Mouse (Mus musculus) lung, adult 2 months (tissue): ENCODE data around the gene Eea1. TPM values are rescaled to one million over a fixed set of nuclear protein-coding genes. Genes with fewer than 3 reads are reported as not detected.
A peak's percentile ranks its signal among the peaks of the same experiment; 100 is the strongest.

Source experiments
- DNase-seq: peaks from one replicate; pipeline ENCODE4 v3.0.0; 2022
- H3K4me1 ChIP-seq: fragments of 200-500 bp; 2 replicates; pipeline ENCODE4 v1.6.1; 2011; ENCODE audit warnings: low read length; ENCODE audit not compliant: control insufficient read depth, insufficient read depth
- H3K4me3 ChIP-seq: fragments of 200-500 bp; replicated peaks from 2 replicates; pipeline ENCODE3; 2011; ENCODE audit warnings: low read depth, mild to moderate bottlenecking, control low read depth, low read length; ENCODE audit errors: extremely low read depth
- CTCF ChIP-seq: fragments of 200-500 bp; IDR thresholded peaks from 2 replicates; pipeline ENCODE4 v1.5.1; 2011; ENCODE audit warnings: mild to moderate bottlenecking, low read length, control low read depth; ENCODE audit not compliant: insufficient read depth
- POLR2A ChIP-seq: fragments of 200-500 bp; IDR thresholded peaks from 2 replicates; pipeline ENCODE4 v1.6.1; 2011; ENCODE audit warnings: low read depth, mild to moderate bottlenecking, control low read depth, low read length, borderline replicate concordance; ENCODE audit errors: extremely low read depth
- WGBS: fragments of 180-500 bp; shearing (Covaris S2); methylation state at CpG from one replicate; pipeline ENCODE4 v1.1.7; 2018; 5-methylcytosine and 5-hydroxymethylcytosine counted together
- polyA plus RNA-seq: library from polyadenylated mRNA; depleted of rRNA; stranded (reverse); fragments of >200 nt; gene quantifications from 2 replicates; pipeline ENCODE4 v1.2.3, GENCODE M21; 2012

The Eea1 gene
- polyA plus RNA-seq, 1 experiment, result 5.1 TPM

DNA sequence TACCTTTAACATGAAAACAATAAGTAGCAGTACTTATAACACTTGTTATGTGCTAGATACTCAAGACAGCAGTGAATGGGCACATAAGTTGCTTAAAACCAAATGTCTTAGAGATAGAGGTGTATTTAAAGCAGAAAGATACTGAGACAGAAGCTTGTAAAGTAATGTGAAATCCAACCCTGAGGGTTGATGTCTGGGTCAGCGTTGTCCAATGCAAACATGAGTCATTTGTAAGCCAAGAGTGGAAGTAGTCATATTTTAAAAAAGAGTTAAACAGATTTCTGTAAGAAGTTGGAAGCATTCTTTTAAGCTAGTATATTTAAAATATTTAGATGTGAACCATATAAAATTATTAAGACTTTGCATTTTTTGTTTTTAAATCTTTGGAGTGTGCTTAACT is 4.6 kb downstream of the Eea1 start:
- WGBS, result 67% methylated on average over 1 of the region's 1 CpGs
- DNase-seq, result no peak
- TF ChIP-seq CTCF (no peak), POLR2A (no peak)
- peaks cover 7% of the 10 kb centered on the region; the same call in 1 of the 2 replicates for H3K4me1 ChIP-seq
- no peak overlapping the region for H3K4me3 ChIP-seq

GRCm38 (mm10) chr10:95949410-95949809 is 9.0 kb downstream of the Eea1 start:
- no peak for DNase-seq
- TF ChIP-seq POLR2A (no peak), CTCF (no peak)
- Histone ChIP-seq H3K4me1 (no peaks in the 10 kb centered on the region; the same call in 1 of the 2 replicates), H3K4me3 (no peak overlapping the region)
- 84% methylated on average over 3 of the region's 3 CpGs for WGBS

GRCm38 (mm10) chr10:95950194-95950593 is 9.7 kb downstream of the Eea1 start:
- WGBS, result 85% methylated on average over 5 of the region's 5 CpGs
- no peak for DNase-seq
- Histone ChIP-seq H3K4me3 (no peak overlapping the region), H3K4me1 (no peaks in the 10 kb centered on the region; the same call in 1 of the 2 replicates)
- TF ChIP-seq POLR2A (no peak), CTCF (no peak)

DNA sequence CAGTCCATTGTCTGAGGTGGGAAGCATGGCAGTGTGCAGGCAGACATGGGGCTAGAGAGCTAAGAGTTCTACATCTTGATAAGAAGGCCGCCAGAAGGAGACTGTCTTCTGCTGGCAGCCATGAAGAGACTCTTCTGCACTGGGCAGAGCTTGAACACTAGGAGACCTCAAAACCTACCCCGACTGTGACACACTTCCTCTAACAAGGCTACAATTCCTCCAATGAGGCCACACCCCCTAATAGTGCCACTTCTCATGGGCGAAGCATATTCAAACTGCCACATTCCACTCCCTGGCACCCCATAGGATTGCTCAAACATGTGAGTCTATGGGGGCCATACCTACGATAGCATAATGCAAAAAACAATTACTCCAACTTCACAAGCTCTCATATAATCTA is 10.3 kb downstream of the Eea1 start:
- 85% methylated on average over 4 of the region's 4 CpGs for WGBS
- TF ChIP-seq CTCF, result no peak
- TF ChIP-seq POLR2A, result no peak
- Histone ChIP-seq H3K4me3 (no peak overlapping the region), H3K4me1 (no peaks in the 10 kb centered on the region; the same call in 1 of the 2 replicates)
- DNase-seq, result no peak

DNA sequence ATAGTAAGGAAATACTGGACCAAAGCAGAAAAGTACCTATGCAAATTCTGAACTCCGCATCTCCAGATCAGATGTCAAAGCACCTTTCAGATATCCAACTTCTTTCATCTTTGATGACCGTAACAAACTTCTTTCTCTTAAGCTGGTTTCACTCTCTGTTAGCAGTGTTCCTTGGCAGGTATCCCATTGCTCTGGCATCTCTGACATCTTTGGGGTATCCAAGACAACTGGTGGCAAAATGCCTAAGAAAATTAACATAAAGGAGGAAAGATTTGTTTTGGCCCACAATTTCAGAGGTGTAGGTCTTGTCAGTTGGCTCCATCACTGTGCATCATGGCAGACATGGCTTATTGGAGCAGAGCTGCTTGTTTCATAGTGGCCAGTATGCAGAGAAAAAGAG is 10.9 kb downstream of the Eea1 start:
- DNase-seq, result no peak
- Histone ChIP-seq H3K4me3 (no peak overlapping the region), H3K4me1 (no peaks in the 10 kb centered on the region; the same call in 1 of the 2 replicates)
- TF ChIP-seq CTCF (no peak), POLR2A (no peak)
- WGBS, result 91% methylated on average over 2 of the region's 2 CpGs

DNA sequence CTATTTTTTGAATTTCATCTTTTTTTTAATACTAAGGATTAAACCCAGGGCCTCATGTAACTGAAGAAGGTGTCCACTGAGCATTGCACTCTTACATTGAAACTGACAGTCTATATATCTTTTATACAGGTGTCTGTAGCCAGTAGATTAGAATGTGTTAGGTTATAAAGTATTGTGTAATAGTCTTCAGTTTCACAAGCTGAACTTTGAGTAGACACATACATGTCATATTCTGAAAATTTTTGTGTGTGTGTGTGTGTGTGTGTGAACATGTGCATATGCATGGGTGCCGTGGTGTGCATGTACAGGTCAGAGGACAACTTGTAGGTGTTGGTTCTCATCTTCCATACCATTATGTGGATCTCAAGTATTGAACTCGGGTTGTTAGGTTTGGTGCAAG is 16.2 kb downstream of the Eea1 start:
- Histone ChIP-seq H3K4me1 (no peaks in the 10 kb centered on the region; the same call in 1 of the 2 replicates), H3K4me3 (no peak overlapping the region)
- no peak for DNase-seq
- WGBS, result 85% methylated on average over 2 of the region's 2 CpGs
- TF ChIP-seq CTCF (no peak), POLR2A (no peak)

GRCm38 (mm10) chr10:95957574-95957973 is 17.1 kb downstream of the Eea1 start:
- 49% methylated on average over 1 of the region's 1 CpGs for WGBS
- H3K4me1 ChIP-seq, result no peaks in the 10 kb centered on the region; the same call in 1 of the 2 replicates
- H3K4me3 ChIP-seq, result no peak overlapping the region
- no peak for TF ChIP-seq CTCF
- TF ChIP-seq POLR2A, result no peak
- DNase-seq, result no peak

GRCm38 (mm10) chr10:95964679-95965078 is 24.2 kb downstream of the Eea1 start:
- TF ChIP-seq CTCF (no peak), POLR2A (no peak)
- no peaks in the 10 kb centered on the region; the same call in 1 of the 2 replicates for H3K4me1 ChIP-seq
- no peak overlapping the region for H3K4me3 ChIP-seq
- DNase-seq, result no peak
- WGBS, result 85% methylated on average over 1 of the region's 1 CpGs

- Histone ChIP-seq H3K4me3 (no peak overlapping the region), H3K4me1 (peaks cover 2% of the 10 kb centered on the region)
- DNase-seq, result no peak
- 75% methylated on average over 1 of the region's 1 CpGs for WGBS
- TF ChIP-seq POLR2A, result no peak
- no peak for TF ChIP-seq CTCF
Measured at GRCm38 (mm10) chr10:95969694-95970093, 29.2 kb downstream of the Eea1 start.

GRCm38 (mm10) chr10:95970744-95971212 is 30.3 kb downstream of the Eea1 start:
- no peak for DNase-seq
- H3K4me1 ChIP-seq, result peaks cover 2% of the 10 kb centered on the region
- TF ChIP-seq CTCF, result no peak
- no peak for TF ChIP-seq POLR2A
- WGBS, result 11% methylated on average over 3 of the region's 3 CpGs
- peak overlapping the region; percentile 24 for H3K4me3 ChIP-seq
